Mouse (Mus musculus) small intestine, adult 2 months (tissue): Measurements from ENCODE around the gene Eya2. TPM values are rescaled to one million over a fixed set of nuclear protein-coding genes. Genes with fewer than 3 reads are reported as not detected.

Experiments
- H3K27ac ChIP-seq: fragments of 200-500 bp; 2 replicates; pipeline ENCODE4 v1.5.1; 2012; ENCODE audit warnings: low read depth, low read length, control low read depth, inconsistent platforms; ENCODE audit not compliant: insufficient read depth
- H3K27me3 ChIP-seq: fragments of 200-500 bp; 2 replicates; pipeline ENCODE4 v1.6.1; 2012; ENCODE audit warnings: mild to moderate bottlenecking, moderate library complexity, low read length, inconsistent platforms; ENCODE audit not compliant: control insufficient read depth, insufficient read depth
- H3K36me3 ChIP-seq: fragments of 200-500 bp; 2 replicates; pipeline ENCODE4 v1.6.1; 2012; ENCODE audit warnings: mild to moderate bottlenecking, low read length, control low read depth, inconsistent platforms; ENCODE audit not compliant: control insufficient read depth, insufficient read depth
- H3K4me1 ChIP-seq: fragments of 200-500 bp; 2 replicates; pipeline ENCODE4 v1.6.1; 2012; ENCODE audit warnings: low read length, inconsistent platforms, mixed read lengths; ENCODE audit not compliant: control insufficient read depth, insufficient read depth, insufficient read length
- H3K4me3 ChIP-seq: fragments of 200-500 bp; 2 replicates; pipeline ENCODE4 v1.5.1; 2012; ENCODE audit warnings: low read depth, mild to moderate bottlenecking, control low read depth, inconsistent platforms, low read length, moderate library complexity
- CTCF ChIP-seq: fragments of 200-500 bp; IDR thresholded peaks from 2 replicates; pipeline ENCODE4 v1.5.1; 2012; ENCODE audit warnings: low read depth, mild to moderate bottlenecking, control low read depth, inconsistent platforms, low read length, moderate library complexity, mixed read lengths; ENCODE audit not compliant: insufficient replicate concordance, insufficient read length; ENCODE audit errors: extremely low read depth
- POLR2A ChIP-seq: fragments of 200-500 bp; IDR thresholded peaks from 2 replicates; pipeline ENCODE4 v1.6.1; 2012; ENCODE audit warnings: low read depth, mild to moderate bottlenecking, control low read depth, inconsistent platforms, low read length, moderate library complexity
- WGBS: fragments of 180-500 bp; shearing (Covaris S2); methylation state at CpG from one replicate; pipeline ENCODE4 v1.1.7; 2018; 5-methylcytosine and 5-hydroxymethylcytosine counted together
- polyA plus RNA-seq: library from polyadenylated mRNA; depleted of rRNA; stranded (reverse); fragments of >200 nt; gene quantifications from 2 replicates; pipeline ENCODE4 v1.2.3, GENCODE M21; 2012

Gene Eya2
- polyA plus RNA-seq, 1 experiment = 0.93 TPM

DNA sequence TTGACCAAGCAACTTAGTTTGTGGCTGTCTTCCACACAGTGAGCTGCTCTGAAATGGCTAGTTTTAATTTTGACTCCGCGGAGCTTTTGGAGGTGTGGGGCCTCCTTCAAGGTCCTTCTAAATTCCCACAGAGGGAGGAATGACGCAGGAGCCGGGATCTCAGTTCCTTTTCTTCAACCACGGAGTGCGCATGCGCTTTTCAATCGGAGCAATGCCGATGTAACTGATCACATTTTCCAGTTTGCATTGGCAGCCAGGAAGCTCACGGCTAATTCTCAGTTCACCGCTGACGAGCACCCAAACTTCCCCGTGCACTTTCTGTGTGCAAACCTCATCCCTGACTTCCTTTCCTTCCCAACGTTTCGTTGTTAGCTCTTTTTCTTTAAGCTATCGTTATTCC is 4.1 kb upstream of the Eya2 start:
- peaks cover 15% of the 10 kb centered on the region for H3K27me3 ChIP-seq
- WGBS = 85% methylated on average over 16 of the region's 16 CpGs
- no peak overlapping the region for H3K27ac ChIP-seq
- no peak overlapping the region for H3K4me3 ChIP-seq
- H3K36me3 ChIP-seq = no peaks in the 10 kb centered on the region
- TF ChIP-seq POLR2A (no peak), CTCF (no peak)
- H3K4me1 ChIP-seq = no peaks in the 10 kb centered on the region

DNA sequence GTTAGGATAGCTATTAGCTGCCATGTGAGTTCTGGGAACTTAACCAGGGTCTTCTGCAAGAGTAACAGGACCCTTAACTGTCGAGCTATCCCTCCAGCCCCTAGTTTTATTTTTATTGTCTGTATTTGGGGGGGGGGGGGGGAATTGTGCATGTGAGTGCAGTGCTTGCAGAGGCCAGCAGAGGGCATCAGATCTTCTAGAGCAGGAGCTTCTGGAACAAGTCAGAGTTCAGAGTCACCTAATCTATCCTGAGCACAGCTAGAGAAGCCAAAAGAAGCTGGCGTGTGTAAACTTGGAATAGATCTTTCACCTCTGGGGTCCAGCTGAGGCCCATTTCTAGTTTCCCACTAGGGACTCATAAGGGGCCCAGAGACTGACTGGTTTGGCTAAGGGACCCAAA is 1.1 kb upstream of the Eya2 start:
- no peak overlapping the region for H3K4me3 ChIP-seq
- peaks cover 15% of the 10 kb centered on the region for H3K27me3 ChIP-seq
- WGBS = 77% methylated on average over 2 of the region's 2 CpGs

DNA sequence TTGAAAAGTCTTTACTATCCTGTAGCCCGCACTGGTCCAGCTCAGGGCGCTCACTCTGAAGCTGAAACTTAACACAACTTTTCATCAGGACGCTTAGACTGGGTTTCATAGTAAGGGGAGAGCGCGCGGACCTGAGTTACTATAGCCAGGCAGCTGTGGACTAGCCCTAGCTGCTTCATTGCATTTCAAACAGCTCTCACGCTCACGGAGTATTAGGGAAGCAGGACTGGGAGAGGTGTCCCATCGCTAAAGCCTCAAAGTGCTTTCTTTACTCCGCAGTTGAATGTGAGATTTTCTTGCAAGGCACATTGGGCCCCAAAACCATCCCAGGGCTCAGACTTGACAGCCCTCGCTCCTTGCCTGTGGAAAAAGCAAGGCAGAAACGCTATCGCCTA is 841 bp downstream of the Eya2 start:
- Histone ChIP-seq H3K36me3 (no peaks in the 10 kb centered on the region), H3K27ac (no peak overlapping the region), H3K27me3 (peaks cover 15% of the 10 kb centered on the region), H3K4me3 (no peak overlapping the region), H3K4me1 (no peaks in the 10 kb centered on the region)
- TF ChIP-seq POLR2A (no peak), CTCF (no peak)
- WGBS = 18% methylated on average over 13 of the region's 13 CpGs

More for the DNA sequence above, 1.1 kb upstream of the Eya2 start:
- Histone ChIP-seq H3K27ac (no peak overlapping the region), H3K4me1 (no peaks in the 10 kb centered on the region), H3K36me3 (no peaks in the 10 kb centered on the region)
- TF ChIP-seq CTCF (no peak), POLR2A (no peak)

DNA sequence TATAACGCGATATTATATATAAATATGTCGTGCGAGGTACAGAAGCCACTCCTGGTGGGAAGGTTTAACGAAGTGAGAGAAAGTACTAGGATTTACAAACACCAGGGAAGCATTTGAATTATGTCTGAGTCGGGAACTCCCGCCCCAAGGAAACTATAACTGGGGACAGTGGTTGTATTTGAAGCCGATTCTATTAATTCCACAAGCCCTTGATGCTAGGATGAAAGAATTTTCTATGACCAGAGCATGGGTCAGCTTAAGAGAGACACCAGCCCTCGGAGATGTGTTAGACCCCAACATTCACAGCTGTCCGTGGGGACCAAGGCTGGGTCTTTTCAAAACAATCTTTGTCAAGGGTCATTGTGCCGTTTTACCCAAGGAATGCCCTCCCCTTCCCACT is 1.3 kb downstream of the Eya2 start:
- no peaks in the 10 kb centered on the region for H3K36me3 ChIP-seq
- WGBS = 38% methylated on average over 11 of the region's 11 CpGs
- no peak overlapping the region for H3K4me3 ChIP-seq
- H3K27ac ChIP-seq = no peak overlapping the region
- TF ChIP-seq CTCF (no peak), POLR2A (no peak)
- no peaks in the 10 kb centered on the region for H3K4me1 ChIP-seq
- H3K27me3 ChIP-seq = peaks cover 15% of the 10 kb centered on the region

DNA sequence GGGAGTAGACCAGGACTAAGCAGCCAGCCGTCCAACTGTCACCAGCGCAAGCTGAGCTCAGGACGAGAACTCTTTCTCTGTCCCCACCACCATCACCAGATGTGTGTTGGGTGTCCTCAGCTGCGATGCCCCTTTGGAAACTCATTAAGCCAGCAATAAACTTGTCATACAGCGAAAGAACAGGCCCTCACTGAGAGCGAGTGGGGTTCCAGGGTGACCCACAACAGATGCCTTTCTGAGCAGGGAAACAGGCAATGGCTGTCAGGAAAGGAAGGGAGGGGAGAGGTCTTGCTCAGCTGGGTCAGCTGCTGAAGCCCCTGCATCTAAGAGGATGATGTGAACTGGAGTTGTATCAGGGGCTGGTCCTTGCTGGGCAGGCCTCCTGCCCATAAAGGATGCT is 2.7 kb downstream of the Eya2 start:
- H3K27me3 ChIP-seq = peaks cover 19% of the 10 kb centered on the region

DNA sequence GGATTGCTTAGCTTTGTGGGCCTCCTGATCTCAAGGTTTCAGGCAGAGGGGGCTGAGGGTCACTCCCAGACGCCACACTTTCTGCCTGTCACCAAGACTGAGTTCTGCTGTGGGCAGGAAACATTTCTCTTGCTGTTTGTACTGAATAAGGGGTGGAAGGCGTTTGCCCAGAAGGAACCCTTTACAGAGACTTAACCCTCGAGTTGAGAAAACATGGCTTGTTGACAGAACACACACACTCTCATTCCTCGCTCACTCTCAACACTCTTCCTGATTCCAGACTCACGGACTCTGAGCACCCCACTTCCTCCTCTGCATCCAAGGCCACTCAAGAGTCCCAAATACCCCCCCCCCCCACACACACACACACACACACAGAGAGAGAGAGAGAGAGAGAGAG is 3.3 kb downstream of the Eya2 start:
- Histone ChIP-seq H3K4me3 (no peak overlapping the region), H3K36me3 (no peaks in the 10 kb centered on the region), H3K27ac (no peak overlapping the region), H3K4me1 (no peaks in the 10 kb centered on the region), H3K27me3 (peaks cover 19% of the 10 kb centered on the region)
- no peak for TF ChIP-seq CTCF
- TF ChIP-seq POLR2A = no peak
- WGBS = 26% methylated on average over 5 of the region's 5 CpGs

More for the DNA sequence above, 2.7 kb downstream of the Eya2 start:
- 74% methylated on average over 6 of the region's 6 CpGs for WGBS
- Histone ChIP-seq H3K27ac (no peak overlapping the region), H3K4me1 (no peaks in the 10 kb centered on the region), H3K4me3 (no peak overlapping the region), H3K36me3 (no peaks in the 10 kb centered on the region)
- TF ChIP-seq POLR2A (no peak), CTCF (no peak)

DNA sequence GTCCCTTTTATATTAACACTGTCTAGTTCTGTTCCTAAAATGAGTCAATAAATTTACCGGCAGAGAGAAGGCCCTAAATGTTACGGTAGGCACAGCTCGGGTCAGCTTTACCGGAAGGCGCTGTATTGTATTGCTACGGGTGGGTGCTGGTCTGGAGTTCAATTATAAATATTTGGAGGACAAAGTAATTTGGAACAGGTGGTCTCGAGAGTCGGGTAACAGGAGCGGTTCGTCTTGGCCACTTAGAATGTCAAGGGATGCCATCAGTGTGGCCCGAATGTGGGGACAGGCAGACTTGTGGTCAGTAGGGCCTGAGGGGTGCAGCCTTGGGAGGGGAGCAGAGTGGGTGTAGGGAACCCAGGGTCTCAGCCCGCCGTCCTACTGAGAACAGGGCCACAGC is 4.7 kb downstream of the Eya2 start:
- H3K4me1 ChIP-seq = no peaks in the 10 kb centered on the region
- TF ChIP-seq POLR2A = no peak
- no peak for TF ChIP-seq CTCF
- peaks cover 14% of the 10 kb centered on the region for H3K27me3 ChIP-seq
- 79% methylated on average over 13 of the region's 13 CpGs for WGBS
- H3K27ac ChIP-seq = no peak overlapping the region
- no peaks in the 10 kb centered on the region for H3K36me3 ChIP-seq
- H3K4me3 ChIP-seq = no peak overlapping the region

DNA sequence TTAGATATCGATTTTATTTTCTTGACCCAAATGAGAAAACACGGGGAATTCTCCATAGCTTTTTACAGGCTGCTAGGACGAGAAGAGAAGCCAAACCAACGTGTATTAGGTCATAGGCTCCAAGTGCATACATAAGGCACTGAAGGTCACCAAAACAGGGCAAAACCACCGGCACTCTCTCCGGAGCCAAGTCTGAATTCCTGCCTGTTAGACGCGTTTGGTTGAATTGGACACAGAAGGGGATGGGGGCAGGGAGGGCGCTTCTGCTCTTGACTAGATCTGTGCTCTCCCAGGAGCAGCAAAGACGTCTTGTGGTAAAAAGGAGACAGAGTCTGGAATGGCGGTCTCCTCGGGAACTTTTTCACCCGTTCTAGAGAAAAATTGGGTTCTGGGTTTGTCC is 6.1 kb downstream of the Eya2 start:
- TF ChIP-seq CTCF (no peak), POLR2A (no peak)
- H3K27ac ChIP-seq = no peak overlapping the region
- no peaks in the 10 kb centered on the region for H3K36me3 ChIP-seq
- peaks cover 4% of the 10 kb centered on the region for H3K27me3 ChIP-seq
- H3K4me3 ChIP-seq = no peak overlapping the region
- H3K4me1 ChIP-seq = no peaks in the 10 kb centered on the region
- 37% methylated on average over 13 of the region's 13 CpGs for WGBS
